Mouse (Mus musculus) skeletal muscle tissue, adult 2 months (tissue): ENCODE results near the gene Uspl1.
"Not testable (repeated sequence)": the region's sequence is repeated elsewhere in the genome, so short reads cannot be mapped to it uniquely, and the experiment has no call there.

Experiments
- DNase-seq: peaks from one replicate; pipeline ENCODE4 v3.0.0-alpha.2; 2012; ENCODE audit warnings: low read depth, low spot score

Uspl1 gene

DNA sequence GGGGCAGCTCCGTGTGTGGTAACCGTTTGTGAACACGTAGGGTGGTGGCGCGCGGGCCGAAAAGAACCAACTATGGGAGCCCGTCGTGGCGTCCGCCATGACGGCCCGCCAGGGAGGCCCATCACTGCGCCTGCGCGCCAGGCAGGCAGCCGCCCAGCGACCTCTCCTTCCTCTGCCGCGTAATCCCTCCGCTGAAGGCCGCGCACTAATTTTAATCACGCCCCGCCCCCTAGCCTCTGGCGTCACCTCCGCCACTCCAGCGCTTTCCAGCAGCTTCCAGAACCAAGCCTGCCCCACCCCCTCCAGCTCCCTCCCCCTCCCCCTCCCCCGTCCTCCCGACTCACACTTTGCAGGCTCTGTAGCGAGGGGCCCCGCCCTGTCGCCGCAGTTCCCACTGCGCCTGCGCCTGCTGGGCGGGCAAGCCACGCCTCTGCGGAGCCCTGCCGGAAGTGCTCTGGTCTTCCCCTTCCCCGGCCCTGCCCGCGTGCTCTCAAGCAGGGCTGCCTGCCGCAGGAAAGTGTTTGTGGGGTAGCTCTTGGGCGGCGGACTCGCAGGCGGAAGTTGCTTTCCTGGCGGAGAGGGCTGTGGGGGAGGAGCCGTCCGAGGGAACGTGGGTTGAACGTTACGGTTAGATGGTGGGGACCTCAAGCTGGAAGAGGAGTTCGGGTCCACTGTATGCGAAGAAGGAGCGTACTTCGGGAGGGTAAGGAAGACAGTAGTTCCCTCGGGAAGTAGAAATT lies at the start of gene Uspl1, which contains the start of gene Hmgb1:
Gene Uspl1 (plus strand): TSS at position 247 of the 740 bp plus-strand sequence.
Gene Hmgb1 (minus strand): TSS at position 386 of the 740 bp plus-strand sequence.
- peak; percentile 100 for DNase-seq

DNA sequence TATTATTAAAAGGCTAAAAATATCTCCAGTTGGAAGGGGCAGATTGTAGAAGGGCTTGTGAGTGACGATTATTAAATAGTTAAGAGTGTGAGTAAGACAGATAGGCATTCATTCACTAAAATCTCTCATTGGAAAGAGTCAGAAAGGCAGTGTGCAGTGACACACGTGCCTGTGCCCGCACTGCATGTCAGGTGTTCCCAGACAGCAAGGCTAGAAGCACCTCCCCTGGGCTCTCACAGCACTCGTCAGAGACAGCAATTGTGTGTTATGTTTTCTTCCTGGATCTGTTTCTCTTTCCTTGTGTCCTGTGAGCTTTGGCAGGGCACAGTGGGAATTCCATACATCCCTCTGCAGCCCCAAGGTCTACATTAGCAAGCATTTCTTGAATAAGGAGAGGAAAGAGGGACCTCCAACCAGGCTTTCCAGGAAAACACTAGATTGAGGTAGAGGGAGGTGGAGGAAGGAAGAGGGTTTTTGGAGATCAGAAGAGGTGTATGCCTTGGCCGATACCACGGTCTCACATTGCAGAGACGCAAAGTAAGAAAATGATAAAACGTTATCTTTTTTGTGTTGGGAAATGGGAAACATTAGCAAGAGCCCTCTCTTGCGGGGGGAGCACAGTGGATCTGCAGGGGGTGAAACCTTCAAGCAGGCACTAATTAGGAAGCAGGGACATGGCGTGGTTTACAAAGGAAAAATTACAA lies 49.2 kb upstream of the Uspl1 start:
- no peak for DNase-seq

DNA sequence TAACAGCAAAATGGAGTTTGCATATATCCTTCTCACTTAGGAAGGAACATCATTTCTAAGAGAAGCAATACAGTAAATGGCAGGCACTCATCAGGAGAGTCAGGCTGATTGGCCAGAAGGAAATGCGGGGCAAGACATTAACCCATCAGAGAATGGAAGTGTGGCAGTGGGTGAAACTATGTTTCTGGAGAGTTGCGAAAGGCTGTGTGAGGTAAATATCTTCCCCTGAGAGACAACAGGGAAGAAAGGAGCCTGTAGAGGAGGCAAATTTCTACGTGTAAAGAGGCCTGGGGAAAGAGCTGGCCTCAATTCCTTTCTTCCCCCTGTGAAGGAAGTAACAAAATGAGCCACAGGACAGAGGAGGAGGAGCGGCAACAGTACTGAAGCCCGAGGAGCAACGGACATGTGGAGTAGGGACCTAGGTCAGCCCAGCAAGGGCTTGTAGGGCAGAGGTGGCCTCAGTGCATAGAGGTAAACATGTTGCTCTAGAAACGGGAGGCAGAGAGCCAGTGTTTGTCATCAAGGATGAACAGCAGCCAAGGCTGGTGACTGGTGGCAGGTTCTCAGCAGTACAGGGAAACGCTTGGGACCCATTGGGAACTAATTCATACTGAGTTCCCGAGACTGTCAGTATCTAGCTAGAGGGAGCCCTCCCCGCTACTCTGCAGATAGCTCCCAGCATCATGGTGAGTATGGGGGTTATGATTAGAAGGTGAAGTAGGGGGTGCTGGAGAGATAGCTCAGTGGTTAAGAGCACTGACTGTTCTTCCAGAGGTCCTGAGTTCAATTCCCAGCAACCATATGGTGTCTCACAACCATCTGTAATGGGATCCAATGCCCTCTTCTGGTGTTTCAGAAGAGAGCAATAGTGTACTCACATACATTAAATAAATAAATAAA lies 48.4 kb upstream of the Uspl1 start:
- no peak for DNase-seq

DNA sequence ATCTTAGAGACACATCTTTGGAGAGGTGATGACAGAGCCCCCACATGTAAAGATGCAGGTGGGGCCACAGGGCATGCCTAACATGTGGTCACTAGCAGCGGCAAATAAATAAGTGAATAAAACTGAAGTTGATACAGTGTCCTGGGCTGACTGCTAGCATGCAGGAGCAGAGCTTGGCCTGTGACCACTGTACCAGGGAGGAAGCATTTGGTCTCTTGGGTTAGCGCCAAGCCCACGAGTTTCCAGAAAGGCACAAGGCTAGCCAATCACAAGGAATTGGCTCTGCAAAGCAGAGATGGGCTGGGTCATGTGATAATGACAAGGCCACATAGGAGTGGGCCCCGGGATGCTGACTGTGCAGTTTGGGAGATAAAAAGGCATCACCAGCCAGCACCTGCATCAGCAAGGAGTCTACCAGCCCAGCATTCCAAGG lies 47.2 kb upstream of the Uspl1 start:
- DNase-seq = peak; percentile 32

DNA sequence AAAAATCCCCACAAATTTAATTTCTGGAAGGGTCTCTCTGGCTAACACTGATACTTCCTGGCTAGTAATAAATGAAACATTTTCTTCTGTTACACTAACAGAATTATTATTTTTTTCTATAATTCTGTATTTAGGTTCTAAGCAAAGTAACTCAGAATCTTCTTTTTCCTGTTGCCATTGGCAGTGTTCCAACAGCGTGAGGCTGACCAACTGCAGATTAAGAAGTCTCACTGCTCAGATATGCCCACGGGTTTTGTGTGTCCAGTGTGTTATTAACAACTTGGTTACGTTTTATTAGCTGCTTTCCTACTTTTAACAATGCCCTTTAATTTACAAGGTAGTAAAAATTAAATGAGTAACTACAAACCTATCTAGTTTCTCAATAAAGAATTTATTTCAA lies 46.7 kb upstream of the Uspl1 start:
- DNase-seq = no peak

DNA sequence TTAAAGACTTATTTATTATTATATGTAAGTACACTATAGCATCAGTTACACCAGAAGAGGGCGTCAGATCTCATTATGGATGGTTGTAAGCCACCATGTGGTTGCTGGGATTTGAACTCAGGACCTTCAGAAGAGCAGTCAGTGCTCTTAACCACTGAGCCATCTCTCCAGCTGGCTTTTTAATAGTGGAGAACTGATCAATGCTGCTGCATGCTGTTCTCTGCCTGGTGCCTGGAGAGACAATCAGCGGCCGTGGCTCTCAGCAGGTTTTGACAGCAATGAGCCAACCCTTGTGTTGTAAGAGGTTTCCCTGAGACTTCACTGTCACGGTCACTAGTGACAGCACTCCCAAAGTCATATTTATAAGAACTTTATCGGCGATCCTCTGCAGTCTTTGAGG lies 46.1 kb upstream of the Uspl1 start:
- DNase-seq = not testable (repeated sequence)

DNA sequence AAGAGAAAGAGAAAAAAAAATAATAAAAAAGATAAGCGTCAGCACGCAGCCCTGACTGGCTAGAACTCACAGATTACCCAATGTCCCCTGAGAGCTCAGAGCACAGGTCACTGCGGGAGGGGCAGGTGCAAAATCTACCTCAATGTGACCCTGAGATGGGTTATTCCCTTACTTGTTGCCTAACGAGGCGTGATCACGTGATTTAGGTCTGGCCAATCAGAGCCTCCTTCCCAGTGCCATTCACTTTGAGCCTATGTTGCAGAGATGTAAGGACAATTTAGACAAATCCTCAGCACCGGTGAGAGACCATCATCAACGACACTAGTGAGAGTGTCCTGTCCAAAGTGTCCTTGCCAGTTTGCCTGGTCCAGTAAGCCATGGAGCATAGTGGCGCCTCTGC lies 43.8 kb upstream of the Uspl1 start:
- DNase-seq = no peak

DNA sequence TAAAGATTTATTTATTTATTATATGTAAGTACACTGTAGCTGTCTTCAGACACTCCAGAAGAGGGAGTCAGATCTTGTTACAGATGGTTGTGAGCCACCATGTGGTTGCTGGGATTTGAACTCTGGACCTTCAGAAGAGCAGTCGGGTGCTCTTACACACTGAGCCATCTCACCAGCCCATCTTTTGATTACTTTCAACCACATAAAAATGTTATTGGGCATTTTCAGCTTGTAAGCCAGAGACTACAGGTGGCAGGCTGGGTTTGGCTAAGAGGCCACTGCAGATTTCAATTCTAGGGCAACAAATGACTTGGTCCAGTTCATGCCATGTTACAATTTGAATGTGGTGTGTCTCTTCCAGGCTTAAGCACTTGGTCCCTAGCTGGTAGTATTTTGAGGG lies 43.0 kb upstream of the Uspl1 start:
- not testable (repeated sequence) for DNase-seq

DNA sequence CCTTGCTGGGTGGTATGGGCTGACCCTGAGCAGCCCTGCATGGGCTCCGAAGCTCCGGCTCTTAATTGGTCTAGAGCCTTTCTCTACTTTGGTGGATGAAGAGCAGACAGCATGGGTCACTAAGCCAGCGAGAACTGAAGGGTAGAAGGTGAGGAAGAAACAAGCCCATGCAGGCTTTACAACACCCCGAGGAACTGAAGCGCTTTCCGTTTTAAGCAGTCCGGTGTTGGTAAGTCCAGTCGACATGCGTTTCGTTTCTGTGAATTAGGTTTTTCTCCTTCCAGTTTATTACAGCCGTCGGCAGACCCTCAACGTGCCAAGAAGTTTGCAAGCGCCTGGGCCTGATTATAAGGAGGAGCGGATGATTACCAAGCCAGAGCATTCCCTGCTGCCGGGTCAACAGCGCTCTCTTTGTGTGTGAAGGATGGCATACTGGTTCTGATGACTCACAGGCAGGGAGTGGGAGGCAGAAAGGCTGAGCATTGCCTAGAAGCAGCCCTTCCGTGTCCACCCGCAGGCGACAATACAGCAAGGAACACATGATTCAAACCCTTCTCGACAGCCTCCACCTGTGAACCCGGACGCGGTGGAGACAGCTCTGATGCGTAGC lies 40.3 kb upstream of the Uspl1 start:
- DNase-seq = peak; percentile 7

DNA sequence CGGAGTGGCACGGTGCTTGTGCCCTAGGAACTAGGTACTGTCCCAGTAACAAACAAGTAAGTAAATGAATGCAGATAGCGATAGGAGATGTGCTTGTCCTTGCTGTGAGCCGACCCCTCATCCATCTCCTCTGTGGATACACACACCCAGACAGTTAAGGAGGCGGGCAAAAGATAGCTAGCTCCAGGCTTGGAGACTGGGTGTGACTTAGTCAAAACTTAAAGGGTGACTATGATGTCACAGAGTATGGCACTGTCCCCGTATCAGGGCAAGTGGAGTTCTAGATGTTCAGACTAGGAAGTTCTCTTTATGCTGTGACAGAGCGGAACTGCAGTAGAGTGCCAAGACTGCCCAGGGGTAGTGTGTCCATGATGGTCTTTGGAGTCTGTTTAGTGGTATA lies 37.5 kb upstream of the Uspl1 start:
- no peak for DNase-seq

DNA sequence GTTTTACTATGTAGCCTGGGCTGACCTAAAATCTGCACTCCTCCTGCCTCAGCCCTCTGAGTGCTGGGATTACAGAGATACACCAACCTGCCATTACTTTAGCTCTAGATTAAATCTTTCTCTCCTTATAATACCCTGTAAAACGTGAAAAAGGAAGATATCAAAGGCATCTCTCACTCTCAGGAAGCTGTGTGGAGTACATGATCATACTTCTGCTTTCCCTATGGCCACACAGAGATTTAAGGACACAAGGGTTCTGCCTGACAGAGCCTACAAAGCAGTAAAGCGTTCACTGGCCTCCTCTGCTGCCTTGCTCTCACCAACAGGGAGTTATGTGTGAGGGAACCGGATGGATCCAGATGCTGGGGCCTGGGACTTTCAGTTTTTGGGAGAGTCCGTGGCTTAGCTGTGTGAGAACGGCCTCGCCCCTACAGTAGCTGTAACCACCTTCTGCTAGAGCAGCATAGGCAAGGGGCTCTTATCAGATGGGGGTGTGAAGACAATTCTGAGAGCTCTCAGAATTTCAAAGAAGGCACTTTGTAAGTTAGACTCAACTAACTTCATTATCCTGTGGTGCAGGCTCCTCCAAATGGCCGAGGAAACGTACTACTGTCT lies 36.7 kb upstream of the Uspl1 start:
- no peak for DNase-seq

DNA sequence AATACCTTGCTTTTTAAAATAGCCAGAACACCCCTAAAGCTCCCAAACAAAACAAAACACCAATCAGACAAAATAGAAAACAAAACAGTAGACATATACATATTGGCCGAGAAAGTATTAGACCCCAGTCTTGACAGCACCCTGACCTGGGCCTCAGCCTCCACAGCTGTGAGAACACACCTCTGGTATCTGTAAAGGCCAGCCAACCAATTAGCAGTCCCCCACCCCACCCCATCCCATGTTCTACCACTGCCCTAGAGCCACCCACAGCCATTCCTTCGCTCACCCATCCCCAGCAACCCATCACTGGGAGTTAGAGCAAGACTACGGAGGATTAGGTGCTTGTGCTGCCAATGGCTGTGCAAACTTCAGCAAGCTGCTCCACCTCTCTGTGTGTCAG lies 33.3 kb upstream of the Uspl1 start:
- DNase-seq = no peak

DNA sequence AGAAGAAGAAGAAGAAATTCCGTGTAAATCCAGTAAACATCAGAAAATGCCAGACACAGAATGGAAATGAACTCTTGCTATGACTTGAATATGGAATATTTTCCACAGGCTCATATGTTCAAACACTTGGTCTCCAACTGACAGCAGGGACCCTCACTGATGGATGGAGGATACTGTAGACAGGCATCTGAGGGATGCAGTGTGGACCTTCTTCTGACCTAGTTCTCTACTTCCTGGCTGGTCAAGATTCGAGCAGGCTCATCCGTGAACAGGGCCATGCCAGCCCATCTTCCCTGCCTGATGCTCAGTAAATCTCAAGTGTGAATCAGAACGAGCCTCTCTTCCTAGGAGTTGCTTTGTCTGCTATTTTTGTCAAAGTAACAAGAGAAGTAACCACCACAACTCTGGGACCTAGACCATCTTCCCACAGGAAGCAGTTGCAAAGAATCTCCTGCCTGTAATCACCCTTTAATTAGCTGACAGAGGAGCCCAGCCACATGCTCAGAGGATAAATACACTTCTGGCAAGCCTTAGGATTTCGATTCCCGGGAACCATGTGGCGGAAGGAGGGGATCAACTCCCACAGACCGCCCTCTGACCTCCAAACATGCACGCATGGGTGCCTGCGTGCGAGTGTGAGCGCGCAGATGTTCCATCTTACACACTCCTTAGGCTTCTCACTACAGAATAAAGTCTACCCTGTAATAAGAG lies 31.9 kb upstream of the Uspl1 start:
- DNase-seq = peak; percentile 29

DNA sequence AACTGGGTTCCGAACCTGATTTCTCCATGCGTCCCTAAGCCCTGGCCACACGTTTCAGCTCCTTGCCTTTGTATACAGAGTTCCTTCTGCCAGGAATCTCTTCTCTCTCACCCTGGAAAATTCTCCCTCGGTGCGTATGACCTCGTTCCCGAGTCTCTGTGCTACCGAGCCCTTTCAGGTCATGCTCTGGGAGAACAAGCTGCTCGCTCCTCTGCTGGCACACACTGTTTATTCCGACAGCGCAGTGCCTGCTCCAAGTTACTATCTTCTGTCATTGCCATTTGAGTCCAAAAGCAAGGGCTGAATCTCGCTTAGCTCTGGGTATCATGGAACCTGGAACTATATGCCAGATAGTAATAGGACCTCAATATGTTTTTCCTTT lies 31.4 kb upstream of the Uspl1 start:
- peak; percentile 53 for DNase-seq

DNA sequence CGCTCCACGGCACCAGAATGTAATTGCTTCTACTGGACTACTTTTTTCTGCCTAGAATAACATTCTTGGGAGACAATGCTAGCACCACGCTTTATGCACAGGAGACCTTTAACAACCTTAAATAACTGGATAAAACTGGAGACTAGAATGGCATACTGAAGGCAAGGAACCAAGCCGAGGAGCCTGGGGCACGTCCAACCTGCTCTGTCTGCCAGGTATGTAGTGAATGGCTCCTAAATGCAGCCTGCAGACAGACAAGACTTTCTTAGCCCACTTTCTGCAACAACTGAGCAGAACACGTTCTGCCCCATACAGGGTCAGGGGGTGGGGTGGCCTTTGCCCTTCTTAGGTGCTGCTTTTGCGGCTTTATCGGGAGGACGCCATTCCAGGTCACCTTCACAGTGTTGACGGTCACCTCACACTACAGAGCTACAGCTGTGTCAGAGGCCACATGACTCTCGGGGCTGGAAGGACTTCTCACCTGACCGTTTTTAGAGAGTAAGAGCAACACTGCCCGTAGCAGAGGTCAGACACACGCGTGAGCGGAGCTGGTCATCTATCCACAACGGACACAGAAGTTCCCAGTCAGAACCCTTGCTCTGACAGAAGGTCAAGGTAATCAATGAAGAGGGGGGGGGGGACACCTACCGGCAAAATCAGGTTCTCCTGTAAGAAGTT lies 27.1 kb upstream of the Uspl1 start:
- DNase-seq = no peak

DNA sequence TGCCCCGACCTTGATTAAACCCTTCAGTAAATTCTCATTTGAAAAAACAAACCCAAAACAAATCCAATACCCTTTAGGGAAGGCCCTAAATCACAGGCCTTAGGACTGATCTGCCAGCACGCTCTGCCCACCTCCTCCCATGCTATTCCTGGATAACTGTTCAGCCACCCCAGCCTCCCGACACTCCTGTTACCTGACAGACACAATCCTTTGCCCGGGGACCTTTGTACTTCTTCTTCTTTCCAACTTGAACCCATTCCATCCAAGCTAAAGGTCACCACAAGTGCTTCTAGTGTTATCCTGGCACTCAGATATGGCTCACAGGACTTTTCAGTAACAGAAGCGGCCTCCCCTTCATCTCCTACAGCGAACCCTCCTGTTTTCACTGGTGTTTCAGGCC lies 25.1 kb upstream of the Uspl1 start:
- DNase-seq = no peak

DNA sequence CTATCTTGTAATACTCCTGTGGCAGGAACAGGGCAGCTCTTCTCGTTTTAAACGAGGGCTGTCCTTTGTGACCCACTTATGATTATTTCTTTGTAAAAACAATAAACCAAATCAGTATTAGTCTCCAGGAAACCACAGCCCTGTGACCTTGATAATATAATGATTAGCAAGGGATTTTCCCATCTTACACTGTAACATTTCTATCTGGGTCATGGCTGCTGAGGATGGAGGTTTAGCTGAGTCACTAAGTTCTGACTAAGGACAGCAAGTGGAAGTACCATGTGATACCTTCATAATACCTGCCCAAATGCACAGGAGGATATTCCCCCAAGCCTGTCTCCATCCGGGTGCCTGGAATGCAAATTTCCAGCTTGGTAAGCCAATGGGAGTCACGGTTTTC lies 23.7 kb upstream of the Uspl1 start:
- no peak for DNase-seq

DNA sequence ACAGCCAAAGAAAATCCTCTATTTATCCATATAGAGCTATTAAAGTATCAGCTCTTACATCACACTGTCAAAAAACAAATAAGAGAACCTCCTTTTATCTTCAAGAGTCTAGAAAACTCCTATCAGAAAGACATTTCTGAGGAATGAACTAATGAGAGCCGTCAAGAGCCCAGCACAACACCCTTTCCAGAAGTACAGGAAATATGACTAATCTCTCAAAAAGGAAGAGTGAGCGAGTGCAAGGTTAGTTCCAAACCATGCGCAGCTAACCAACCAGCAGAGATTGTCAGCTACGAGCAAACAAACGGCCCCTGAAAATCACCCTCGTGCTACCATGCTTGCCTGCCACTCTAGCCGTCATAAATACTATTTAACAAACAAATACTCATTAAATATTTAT lies 21.3 kb upstream of the Uspl1 start:
- no peak for DNase-seq

DNA sequence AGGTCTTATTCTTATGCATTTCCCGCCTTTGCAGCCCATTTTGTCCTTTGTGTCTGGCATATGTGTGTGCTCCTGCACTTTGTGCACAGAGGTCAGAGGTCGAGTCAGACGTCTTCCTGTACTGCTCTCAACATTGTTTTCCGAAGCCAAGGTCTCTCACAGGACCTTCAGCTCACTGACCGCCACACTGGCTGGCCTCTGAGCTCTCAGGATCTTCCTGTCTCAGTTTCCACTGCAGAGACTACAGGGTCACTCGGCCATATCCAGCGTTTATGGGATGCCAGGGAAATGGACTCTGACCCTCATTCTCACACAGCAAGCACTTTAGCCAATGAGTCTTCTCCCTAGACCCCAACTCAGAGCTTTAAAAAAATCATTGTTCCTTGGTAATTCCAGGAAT lies 19.3 kb upstream of the Uspl1 start:
- DNase-seq = no peak

DNA sequence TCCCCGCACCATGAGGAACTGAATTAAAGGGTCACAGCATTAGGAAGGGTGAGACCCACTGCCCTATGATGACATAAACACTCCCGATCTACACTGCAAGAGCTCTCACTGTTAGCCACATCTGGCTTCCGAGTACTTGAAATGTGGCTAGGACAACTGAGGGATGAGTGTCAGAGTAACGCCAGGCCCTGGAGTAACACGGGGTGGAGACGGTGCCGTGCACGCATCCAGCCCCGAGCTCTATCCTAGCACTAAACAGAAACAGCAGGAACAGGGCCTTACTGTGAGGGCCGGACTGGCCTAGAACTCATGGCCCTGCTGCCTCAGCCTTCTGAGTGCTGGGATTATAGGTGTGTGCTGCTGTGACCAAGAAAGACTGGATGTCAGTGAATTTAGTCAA lies 18.1 kb upstream of the Uspl1 start:
- DNase-seq = no peak
